Mouse (Mus musculus) forebrain, embryonic 11.5 days (tissue): ENCODE measurements around the gene Gm7247. TPM values are rescaled to one million over a fixed set of nuclear protein-coding genes. Genes with fewer than 3 reads are reported as not detected.

Source experiments
- ATAC-seq: fragments of 200-750 bp; cut with Nextera tagmentation; replicated peaks from 2 replicates; pipeline ENCODE4 v1.8.0; 2017; ENCODE audit warnings: moderate TSS enrichment; ENCODE audit not compliant: low FRiP score
- DNase-seq: peaks from one replicate; pipeline ENCODE4 v3.0.0-alpha.2; 2017; ENCODE audit warnings: low spot score
- H3K27ac ChIP-seq: fragments of 300-500 bp; sonication (generic); 2 replicates; pipeline ENCODE4 v1.5.1; 2014; ENCODE audit warnings: low read depth, low read length
- H3K27me3 ChIP-seq: fragments of 300-500 bp; sonication (generic); 2 replicates; pipeline ENCODE4 v1.6.1; 2014; ENCODE audit warnings: mild to moderate bottlenecking, low read length, mixed read lengths; ENCODE audit not compliant: control insufficient read depth, insufficient read depth
- H3K36me3 ChIP-seq: fragments of 300-500 bp; sonication (generic); 2 replicates; pipeline ENCODE4 v1.6.1; 2014; ENCODE audit warnings: mild to moderate bottlenecking, low read length, moderate library complexity, mixed read lengths; ENCODE audit not compliant: control insufficient read depth, insufficient read depth
- H3K4me1 ChIP-seq: fragments of 300-500 bp; sonication (generic); replicated peaks from 2 replicates; pipeline ENCODE4 v1.6.1; 2014; ENCODE audit warnings: low read length, mixed read lengths; ENCODE audit not compliant: control insufficient read depth, insufficient read depth
- H3K4me2 ChIP-seq: fragments of 300-500 bp; sonication (generic); 2 replicates; pipeline ENCODE4 v1.6.1; 2014; ENCODE audit warnings: low read depth, mild to moderate bottlenecking, low read length, moderate library complexity, mixed read lengths; ENCODE audit not compliant: severe bottlenecking
- H3K4me3 ChIP-seq: fragments of 300-500 bp; sonication (generic); 2 replicates; pipeline ENCODE4 v1.5.1; 2014; ENCODE audit warnings: low read depth, low read length
- H3K9ac ChIP-seq: fragments of 300-500 bp; sonication (generic); 2 replicates; pipeline ENCODE4 v1.6.1; 2014; ENCODE audit warnings: low read length
- H3K9me3 ChIP-seq: fragments of 300-500 bp; sonication (generic); 2 replicates; pipeline ENCODE4 v1.6.1; 2016; ENCODE audit warnings: low read length, mixed read lengths; ENCODE audit not compliant: control insufficient read depth
- WGBS: fragments of 180-500 bp; shearing (Covaris S2); extraction: QIAGEN DNeasy Blood & Tissue Kit; methylation state at CpG from one replicate; pipeline ENCODE4 v1.1.7; 2014; 5-methylcytosine and 5-hydroxymethylcytosine counted together
- polyA plus RNA-seq: library from polyadenylated mRNA; unstranded; fragments of >200 nt; fragmentation: Nextera tagmentation; extraction: Ambion mirVana; gene quantifications from 2 replicates; pipeline ENCODE4 v1.2.1, GENCODE M21; 2014

Gene Gm7247
- not detected in 2 replicates for polyA plus RNA-seq

DNA sequence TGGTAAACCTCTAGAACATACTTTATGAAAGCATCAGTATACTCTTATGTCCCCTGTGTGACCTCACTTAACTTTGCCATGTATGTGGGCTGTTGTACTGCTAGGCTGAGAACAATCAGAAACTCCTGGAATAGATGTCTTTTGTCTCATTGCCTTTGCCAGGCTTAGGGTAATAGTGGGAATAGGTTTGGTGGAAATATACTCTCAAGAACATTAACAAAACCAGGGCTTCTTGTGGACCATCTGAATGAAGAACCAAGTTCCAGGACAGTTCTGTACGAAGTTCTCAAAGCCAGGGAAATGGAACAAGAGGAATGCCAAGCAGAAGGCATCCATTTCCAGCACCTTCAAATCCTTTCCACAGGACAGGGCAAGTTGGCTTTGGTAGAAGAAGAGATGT lies at the start of gene Gm7247:
Gene Gm7247 (plus strand): TSS at position 301 of the 400 bp plus-strand sequence.
- WGBS = 95% methylated on average over 1 of the region's 1 CpGs
- ATAC-seq (no peak), DNase-seq (no peak)
- Histone ChIP-seq H3K9me3 (no peaks in the 10 kb centered on the region), H3K36me3 (no peaks in the 10 kb centered on the region), H3K9ac (no peak within 1 kb of the TSS), H3K27me3 (peaks cover 3% of the 10 kb centered on the region; the same call in 1 of the 2 replicates), H3K4me3 (no peak within 1 kb of the TSS), H3K4me1 (no peaks in the 10 kb centered on the region), H3K27ac (no peak within 1 kb of the TSS), H3K4me2 (no peak within 1 kb of the TSS)

DNA sequence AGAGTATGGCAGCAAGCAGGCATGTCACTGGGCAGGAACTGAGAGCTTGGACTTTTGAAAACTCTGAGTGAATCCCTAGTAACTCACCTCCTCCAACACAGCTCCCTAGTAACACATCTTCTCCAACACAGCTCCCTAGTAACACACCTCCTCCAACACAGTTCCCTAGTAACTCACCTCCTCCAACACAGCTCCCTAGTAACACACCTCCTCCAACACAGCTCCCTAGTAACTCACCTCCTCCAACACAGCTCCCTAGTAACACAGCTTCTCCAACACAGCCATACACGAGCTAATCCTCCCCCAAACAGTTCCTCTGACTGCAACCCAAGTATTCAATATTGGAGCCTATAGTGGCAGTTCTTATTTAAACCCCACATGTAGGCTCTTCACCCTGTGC lies 37.6 kb upstream of the Gm7247 start:
- WGBS = 67% methylated on average over 1 of the region's 1 CpGs
- ATAC-seq = no peak
- H3K4me1 ChIP-seq = no peaks in the 10 kb centered on the region

DNA sequence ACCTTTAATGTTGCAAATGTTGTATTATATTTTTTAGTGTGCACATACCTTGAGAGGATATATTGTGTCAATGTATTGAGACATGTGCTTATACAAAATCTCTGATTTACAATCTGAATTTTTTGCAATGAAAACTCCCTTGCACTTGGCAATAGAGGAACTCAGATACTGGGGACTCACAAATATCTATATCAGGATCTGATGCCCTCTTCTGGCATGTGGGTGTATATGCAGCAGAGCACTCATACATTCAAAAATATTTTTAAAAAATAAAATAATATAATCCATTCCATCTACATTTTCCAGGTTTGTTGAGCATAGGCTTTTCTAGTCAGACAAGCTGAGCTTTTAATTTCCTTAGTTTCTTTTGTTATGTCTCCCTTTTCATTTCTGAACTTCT lies 15.5 kb upstream of the Gm7247 start:
- Histone ChIP-seq H3K4me1 (no peaks in the 10 kb centered on the region), H3K9ac (no peak overlapping the region), H3K4me3 (no peak overlapping the region), H3K4me2 (no peak overlapping the region), H3K27me3 (no peaks in the 10 kb centered on the region), H3K27ac (no peak overlapping the region), H3K9me3 (no peaks in the 10 kb centered on the region), H3K36me3 (no peaks in the 10 kb centered on the region)
- ATAC-seq (no peak), DNase-seq (no peak)

More for the DNA sequence above, 37.6 kb upstream of the Gm7247 start:
- Histone ChIP-seq H3K36me3 (no peaks in the 10 kb centered on the region), H3K27ac (no peak overlapping the region), H3K9me3 (no peaks in the 10 kb centered on the region), H3K4me2 (no peak overlapping the region), H3K9ac (no peak overlapping the region), H3K27me3 (no peaks in the 10 kb centered on the region), H3K4me3 (no peak overlapping the region)
- DNase-seq = no peak

DNA sequence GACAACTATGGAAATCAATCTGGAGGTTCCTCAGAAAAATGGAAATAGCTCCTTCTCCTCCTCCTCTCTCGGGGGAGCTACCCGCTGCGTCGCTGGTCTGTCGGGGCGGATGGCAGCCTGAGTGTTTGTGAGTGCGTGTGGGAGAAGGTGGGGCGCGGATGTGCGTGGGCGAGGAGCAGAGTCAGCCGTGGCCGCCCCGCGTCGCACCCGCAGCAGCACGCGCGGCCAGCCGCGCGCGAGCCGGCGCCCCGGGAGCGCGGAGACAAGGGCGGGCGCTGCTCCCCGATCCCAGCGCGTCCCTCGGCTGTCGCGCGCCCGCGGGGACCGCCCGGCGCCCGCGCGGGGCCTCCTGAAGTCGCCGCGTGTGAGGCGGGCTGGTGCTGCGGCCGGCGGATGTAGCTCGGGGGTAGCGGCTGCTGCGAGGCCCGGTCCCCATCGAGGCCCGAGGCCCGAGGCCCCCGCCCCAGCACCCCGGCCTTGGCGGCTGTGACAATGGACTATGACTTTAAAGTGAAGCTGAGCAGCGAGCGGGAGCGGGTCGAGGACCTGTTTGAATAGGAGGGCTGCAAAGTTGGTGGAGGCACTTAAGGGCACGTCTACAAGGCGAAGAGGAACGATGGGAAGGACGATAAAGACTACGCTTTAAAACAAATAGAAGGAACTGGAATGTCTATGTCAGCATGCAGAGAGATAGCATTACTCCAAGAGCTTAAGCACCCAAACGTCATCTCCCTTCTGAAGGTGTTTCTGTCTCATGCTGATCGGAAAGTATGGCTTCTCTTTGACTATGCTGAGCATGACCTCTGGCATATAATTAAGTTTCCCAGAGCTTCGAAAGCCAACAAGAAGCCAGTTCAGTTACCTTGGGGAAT lies 3.2 kb upstream of the Gm7247 start:
- H3K9ac ChIP-seq = peak overlapping the region; percentile 59
- peak; percentile 70 for DNase-seq
- H3K4me1 ChIP-seq = no peaks in the 10 kb centered on the region
- peak overlapping the region; percentile 64 for H3K4me2 ChIP-seq
- ATAC-seq = peak; percentile 85
- H3K4me3 ChIP-seq = peak overlapping the region; percentile 42
- H3K36me3 ChIP-seq = no peaks in the 10 kb centered on the region
- H3K27me3 ChIP-seq = peaks cover 3% of the 10 kb centered on the region; the same call in 1 of the 2 replicates
- WGBS = 6% methylated on average over 64 of the region's 75 CpGs
- no peak overlapping the region for H3K27ac ChIP-seq
- H3K9me3 ChIP-seq = no peaks in the 10 kb centered on the region

DNA sequence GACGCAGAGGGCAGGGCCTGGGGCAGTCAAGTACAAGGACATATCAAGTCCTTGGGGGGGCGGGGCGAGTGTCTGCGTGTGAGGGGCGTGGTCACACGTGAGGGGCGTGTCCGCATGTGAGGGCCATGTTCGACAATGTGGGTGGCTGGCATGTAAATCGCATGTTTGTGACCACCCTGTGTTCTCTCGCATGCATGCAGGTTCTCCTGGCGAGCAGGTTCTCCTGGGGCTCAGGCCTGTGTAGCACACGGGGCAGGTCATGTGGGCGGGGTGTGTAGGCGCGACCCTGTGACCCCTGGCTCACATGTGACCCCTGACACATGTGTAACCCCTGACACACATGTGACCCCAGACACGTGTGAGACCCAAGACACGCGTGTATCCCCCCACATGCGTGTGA lies 21.2 kb downstream of the Gm7247 start:
- H3K36me3 ChIP-seq = no peaks in the 10 kb centered on the region
- no peak overlapping the region for H3K4me3 ChIP-seq
- DNase-seq = no peak
- no peaks in the 10 kb centered on the region for H3K27me3 ChIP-seq
- no peak for ATAC-seq
- no peak overlapping the region for H3K4me2 ChIP-seq
- H3K9me3 ChIP-seq = peaks cover 8% of the 10 kb centered on the region; the same call in 1 of the 2 replicates
- H3K9ac ChIP-seq = no peak overlapping the region
- WGBS = 94% methylated on average over 20 of the region's 20 CpGs
- H3K27ac ChIP-seq = no peak overlapping the region
- no peaks in the 10 kb centered on the region for H3K4me1 ChIP-seq

DNA sequence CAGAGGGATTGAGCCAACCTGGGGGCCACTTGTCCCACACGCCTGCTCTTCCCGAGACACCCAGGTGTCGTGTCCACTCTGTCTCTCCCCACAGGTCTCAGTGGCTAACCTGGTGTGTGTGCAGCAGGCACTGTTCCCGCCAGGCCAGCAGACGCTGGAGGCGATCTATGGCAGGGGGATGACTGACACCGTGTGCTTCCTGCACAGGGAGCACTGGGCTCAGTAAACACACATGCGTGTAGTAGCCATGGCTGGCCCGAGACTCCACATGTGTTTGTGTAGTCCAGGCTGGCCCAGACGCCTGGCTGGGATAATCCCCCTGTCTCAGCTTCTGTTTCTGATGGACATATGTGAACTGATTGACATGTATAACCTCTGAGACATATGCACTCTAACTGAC lies 22.8 kb downstream of the Gm7247 start:
- no peak overlapping the region for H3K4me3 ChIP-seq
- whole genome bisulfite sequencing = 97% methylated on average over 10 of the region's 10 CpGs
- H3K9ac ChIP-seq = no peak overlapping the region
- H3K9me3 ChIP-seq = peaks cover 10% of the 10 kb centered on the region; the same call in 1 of the 2 replicates
- no peak overlapping the region for H3K27ac ChIP-seq
- no peak overlapping the region for H3K4me2 ChIP-seq
- no peaks in the 10 kb centered on the region for H3K4me1 ChIP-seq
- no peak for ATAC-seq
- H3K36me3 ChIP-seq = no peaks in the 10 kb centered on the region
- no peaks in the 10 kb centered on the region for H3K27me3 ChIP-seq
- peak; percentile 52 for DNase-seq

DNA sequence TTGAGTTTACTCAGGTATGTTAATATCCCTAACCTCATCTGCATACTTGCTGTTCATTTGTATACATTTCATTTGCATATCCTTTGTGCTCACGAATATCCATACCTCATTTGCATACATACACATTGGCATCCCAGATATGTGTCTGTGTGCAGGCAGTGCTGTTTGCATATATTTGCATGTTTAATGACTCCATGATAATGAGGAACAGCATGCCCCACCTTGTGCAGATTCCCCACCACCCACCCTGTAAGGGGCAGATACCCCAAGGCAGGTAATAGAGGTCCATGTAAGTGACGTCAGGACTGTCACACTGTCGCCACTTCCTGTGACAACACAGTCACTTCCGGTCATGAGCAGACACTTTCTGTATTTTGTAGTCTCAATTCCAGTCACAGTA lies 24.2 kb downstream of the Gm7247 start:
- Histone ChIP-seq H3K4me2 (no peak overlapping the region), H3K4me3 (no peak overlapping the region), H3K9me3 (peaks cover 10% of the 10 kb centered on the region; the same call in 1 of the 2 replicates), H3K9ac (no peak overlapping the region), H3K27ac (no peak overlapping the region), H3K36me3 (no peaks in the 10 kb centered on the region), H3K4me1 (no peaks in the 10 kb centered on the region), H3K27me3 (no peaks in the 10 kb centered on the region)
- ATAC-seq (peak; percentile 81), DNase-seq (peak; percentile 55)
- 82% methylated on average over 4 of the region's 4 CpGs for WGBS

DNA sequence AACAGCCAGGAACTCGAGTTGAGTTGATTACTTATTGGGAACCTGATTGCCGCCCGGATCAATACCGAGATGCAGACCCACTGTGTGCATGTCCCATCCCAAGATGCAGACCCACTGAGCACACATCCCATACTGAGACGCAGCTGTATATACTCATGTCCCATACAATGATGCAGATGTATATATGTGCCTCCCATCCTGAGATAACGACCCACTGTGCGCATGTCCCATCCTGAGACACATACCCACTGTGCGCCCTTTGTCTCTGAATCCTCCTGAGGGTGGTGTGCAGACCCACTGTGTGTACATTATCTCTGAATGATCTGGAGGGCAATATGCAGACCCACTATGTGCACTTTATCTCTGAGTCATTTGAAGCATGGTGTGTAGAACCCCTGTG lies 26.2 kb downstream of the Gm7247 start:
- no peaks in the 10 kb centered on the region for H3K4me1 ChIP-seq
- H3K9me3 ChIP-seq = peaks cover 10% of the 10 kb centered on the region; the same call in 1 of the 2 replicates
- ATAC-seq (no peak), DNase-seq (no peak)
- WGBS = 95% methylated on average over 8 of the region's 8 CpGs
- H3K36me3 ChIP-seq = no peaks in the 10 kb centered on the region
- H3K4me3 ChIP-seq = no peak overlapping the region
- H3K4me2 ChIP-seq = no peak overlapping the region
- no peaks in the 10 kb centered on the region for H3K27me3 ChIP-seq
- H3K27ac ChIP-seq = no peak overlapping the region
- no peak overlapping the region for H3K9ac ChIP-seq

DNA sequence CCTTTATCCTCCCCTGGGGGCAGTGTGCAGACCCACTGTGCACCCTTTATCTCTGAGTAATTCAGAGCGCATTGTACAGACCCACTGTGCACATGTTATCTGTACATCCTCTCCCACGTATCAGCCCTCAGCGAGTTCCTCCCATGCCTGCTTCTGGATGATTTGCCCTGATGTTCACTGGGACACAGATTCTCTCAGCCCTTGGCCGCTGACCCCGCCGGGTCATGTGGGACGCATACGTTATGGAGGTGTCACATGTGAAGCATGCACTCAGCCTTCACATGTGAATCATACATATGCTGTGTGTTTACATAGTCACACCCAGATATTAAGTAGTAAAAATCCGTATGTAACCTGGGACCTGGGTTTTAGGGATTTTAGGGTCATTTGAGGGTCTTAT lies 26.7 kb downstream of the Gm7247 start:
- peaks cover 10% of the 10 kb centered on the region; the same call in 1 of the 2 replicates for H3K9me3 ChIP-seq
- no peaks in the 10 kb centered on the region for H3K27me3 ChIP-seq
- 93% methylated on average over 9 of the region's 9 CpGs for WGBS
- no peaks in the 10 kb centered on the region for H3K36me3 ChIP-seq
- no peak overlapping the region for H3K9ac ChIP-seq
- H3K4me3 ChIP-seq = no peak overlapping the region
- no peaks in the 10 kb centered on the region for H3K4me1 ChIP-seq
- ATAC-seq = no peak
- no peak overlapping the region for H3K4me2 ChIP-seq
- DNase-seq = peak; percentile 54
- H3K27ac ChIP-seq = no peak overlapping the region
